Mouse (Mus musculus) gastrocnemius, postnatal 36 days (tissue): Measurements from ENCODE around the gene Ccl12. TPM values are rescaled to one million over a fixed set of nuclear protein-coding genes. Genes with fewer than 3 reads are reported as not detected.
A peak's percentile ranks its signal among the peaks of the same experiment; 100 is the strongest.

ENCODE experiments used
- DNase-seq, 2 experiments: peaks; one replicate each; pipeline ENCODE4 v3.0.0; 2022
- intact Hi-C: fragments of 180-260 bp; cut with DNase I; formaldehyde crosslinking; loops from one replicate; pipeline ENCODE4 v1.15.1; 2025
- long read RNA-seq, 2 experiments: library from polyadenylated mRNA; stranded (forward); transcript quantifications; one replicate each; pipeline ENCODE4 v2.0.0; 2021
- total RNA-seq, 2 experiments: library from RNA; stranded (reverse); gene quantifications; 2 replicates each; pipeline ENCODE4 v1.2.3; 2021

The Ccl12 gene
- total RNA-seq: not detected
- long read RNA-seq, experiment 1, partial matches to known transcripts: 0 of 1 reads
- long read RNA-seq, experiment 1, other reads (novel, unspliced or antisense): 0 of 1 reads
- long read RNA-seq, experiment 2: 0 reads

DNA sequence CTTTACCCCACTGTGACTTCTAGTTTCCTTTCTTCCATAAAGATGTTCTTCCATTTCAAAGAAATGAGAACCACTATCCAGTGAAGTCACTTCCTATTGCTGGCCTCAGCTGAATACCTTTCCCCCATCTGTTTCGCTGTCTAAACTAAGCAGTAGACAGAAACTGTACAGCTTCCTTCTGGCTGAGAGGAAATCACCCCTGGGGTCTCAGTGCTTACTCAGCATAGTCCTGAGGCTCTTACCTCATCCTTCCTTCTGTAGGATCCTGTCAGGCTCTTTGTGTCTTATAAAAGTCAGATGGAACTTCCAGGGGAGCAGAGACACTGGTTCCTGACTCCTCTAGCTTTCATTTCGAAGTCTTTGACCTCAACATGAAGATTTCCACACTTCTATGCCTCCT lies at the start of gene Ccl12:
Gene Ccl12 (plus strand): TSS at position 317 of the 400 bp plus-strand sequence.
- intact Hi-C loops: no loop called here
- DNase-seq: no peak

DNA sequence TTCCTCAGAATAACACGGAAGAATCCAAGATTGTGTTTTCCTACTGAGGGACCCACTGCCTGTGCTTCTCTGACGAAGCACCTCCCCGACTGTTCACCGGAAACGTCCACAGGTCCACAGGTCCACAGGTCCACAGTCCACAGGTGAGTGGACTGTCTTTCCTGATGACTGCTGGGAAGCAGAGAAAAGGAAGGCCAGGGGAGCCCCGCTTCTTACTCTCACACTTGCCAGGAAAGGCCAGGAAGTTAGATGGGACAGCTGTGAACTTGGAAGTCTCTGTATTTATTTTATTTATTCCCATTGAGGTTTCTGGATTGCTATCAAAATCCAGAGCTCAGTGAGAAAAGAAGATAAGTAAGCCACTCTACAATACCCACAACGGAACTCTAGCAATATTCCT lies 47.8 kb upstream of the Ccl12 start:
- no peak for DNase-seq
- intact Hi-C loops: no loop called here

DNA sequence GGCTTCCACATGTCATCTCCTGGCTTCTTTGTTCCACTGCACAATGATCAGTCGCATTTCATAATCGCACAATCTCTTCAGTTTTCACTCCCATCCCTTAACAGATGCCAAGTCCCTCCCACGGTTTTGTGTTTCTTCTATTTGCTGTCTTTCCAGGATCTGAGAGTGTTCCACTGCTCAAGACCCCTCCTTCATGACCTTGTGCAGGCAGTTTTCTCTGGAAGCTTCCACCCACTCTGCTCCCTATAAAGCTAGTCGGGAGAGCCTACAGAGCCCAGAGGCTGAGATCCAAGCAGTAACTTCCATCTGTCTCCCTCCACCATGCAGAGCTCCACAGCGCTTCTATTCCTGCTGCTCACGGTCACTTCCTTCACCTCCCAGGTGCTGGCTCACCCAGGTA lies 44.0 kb upstream of the Ccl12 start, which contains the start of gene Ccl11:
Gene Ccl11 (plus strand): TSS at position 178 of the 400 bp plus-strand sequence.
- intact Hi-C loops: no loop called here

DNA sequence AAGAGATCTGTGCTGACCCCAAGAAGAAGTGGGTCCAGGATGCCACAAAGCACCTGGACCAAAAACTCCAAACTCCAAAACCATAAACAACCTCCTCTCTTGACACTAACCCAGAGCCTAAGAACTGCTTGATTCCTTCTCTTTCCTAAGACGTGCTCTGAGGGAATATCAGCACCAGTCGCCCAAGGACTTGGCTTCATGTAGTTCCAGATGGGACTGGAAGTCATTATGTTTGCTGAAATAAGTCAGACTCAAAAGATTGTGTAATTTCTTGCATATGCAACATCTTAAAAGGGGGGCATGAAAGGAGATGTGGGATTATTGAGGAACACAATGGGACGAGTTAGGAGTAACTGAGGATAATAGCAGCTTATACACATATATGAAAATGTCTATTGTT lies 39.4 kb upstream of the Ccl12 start:
- intact Hi-C loops: no loop called here
- DNase-seq: no peak

More for the DNA sequence above, 44.0 kb upstream of the Ccl12 start, which contains the start of gene Ccl11:
- peak in 1 of 2 experiments; percentile 34 for DNase-seq

DNA sequence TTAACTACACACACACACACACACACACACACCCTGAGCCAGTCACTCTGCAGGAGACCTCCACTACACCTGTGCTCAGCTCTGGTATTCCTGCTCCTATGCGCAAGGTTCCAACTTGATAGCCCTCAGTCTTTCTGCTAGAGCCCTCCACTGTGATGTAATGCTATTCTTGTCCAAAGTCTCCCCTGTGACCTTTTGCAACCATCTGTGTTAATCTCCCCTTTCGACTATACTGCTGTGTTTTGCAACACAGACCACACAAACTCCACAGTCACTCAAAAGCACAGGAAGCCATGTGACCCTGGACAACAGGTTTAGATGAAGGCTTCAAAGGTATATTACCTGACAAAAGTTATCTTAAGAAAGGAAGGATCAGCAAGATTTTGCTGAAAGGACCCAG lies 38.2 kb upstream of the Ccl12 start:
- intact Hi-C loops: no loop called here
- no peak for DNase-seq

DNA sequence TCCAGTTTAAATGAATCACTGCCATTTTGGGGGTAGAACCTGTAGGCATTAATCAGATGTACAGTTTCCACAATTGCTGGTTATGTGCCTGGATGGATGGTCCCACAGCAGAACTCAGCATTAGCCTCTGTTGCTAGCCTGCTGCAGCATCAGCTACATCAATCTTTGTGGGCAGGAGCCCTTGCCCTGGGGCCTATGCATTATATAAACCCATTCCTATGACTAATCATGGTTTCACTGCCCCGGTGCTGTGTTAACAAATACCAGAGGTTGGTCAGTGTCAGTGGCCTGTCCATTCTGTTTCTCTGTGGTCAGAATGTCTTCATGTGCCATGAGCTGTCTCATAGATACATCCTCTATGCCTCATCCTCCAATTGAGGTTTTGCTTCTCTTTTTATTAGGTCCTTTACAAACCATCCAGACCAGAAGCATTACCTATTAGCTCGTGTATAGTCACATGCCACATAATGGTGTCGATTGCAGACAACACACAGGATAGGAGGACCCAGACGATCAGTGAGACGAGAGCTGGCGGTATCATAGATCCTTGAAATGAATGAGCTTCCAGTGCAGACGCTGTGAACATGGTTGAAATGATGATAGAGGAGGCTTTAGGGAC lies 34.6 kb upstream of the Ccl12 start:
- intact Hi-C loops: no loop called here
- DNase-seq: no peak

DNA sequence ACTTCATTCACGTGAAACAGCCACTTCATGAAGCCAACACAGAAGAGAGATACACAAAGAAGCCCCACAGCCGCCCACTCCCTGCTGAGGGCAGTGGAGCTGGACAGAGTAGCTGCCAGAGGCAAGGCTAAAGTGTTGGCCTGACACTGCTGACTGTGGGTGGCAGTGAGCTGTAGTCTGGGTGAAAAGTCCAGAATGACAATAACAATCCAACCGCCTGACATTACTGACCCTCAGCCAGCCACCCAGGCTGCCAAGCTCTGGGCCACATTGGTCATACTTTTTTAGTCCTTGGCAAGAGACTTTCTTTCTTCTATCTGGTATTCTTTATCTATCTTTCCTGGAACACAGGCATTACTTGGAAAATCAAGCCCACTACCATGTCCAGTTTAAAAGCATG lies 30.6 kb upstream of the Ccl12 start:
- no peak for DNase-seq
- intact Hi-C loops: no loop called here

DNA sequence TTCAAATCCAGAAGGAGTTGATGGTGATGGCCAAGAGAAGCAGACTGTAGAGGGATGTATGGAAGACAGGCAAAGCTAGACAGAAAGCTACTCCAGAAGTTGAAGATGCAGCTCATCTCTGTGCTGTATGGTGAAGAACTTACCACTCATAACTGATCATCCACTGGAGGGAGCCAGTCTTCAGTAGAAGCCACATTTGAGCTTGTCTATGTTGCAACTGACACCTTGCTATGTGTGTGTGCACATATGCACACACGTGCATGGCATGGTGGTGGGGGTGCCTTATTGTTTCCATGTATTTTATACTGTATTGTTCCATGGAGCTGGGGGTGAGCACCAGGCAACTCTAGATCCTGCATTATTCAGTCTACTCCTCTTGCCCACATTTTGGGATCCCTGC lies 29.3 kb upstream of the Ccl12 start:
- intact Hi-C loops: no loop called here

DNA sequence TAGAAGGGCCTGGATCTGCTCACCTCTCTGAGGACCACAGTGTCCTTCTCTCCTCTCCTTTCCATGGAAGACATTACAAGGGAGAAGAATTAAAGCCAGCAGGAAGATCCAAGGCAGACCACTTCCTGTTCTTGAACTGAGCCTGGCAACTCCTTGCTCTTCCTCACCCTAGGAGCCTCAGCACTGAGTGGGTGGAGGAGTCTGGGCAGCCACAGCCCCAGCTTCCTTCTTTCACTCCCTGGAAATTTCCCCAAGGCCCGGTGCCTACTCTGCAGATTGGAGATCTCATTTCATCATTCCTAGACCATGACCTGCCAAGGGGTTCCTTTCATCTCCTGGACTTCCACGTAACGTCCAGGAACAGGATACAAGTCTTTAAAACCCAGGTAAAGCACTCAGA lies 28.7 kb upstream of the Ccl12 start:
- intact Hi-C loops: no loop called here

More for the DNA sequence above, 29.3 kb upstream of the Ccl12 start:
- no peak for DNase-seq

DNA sequence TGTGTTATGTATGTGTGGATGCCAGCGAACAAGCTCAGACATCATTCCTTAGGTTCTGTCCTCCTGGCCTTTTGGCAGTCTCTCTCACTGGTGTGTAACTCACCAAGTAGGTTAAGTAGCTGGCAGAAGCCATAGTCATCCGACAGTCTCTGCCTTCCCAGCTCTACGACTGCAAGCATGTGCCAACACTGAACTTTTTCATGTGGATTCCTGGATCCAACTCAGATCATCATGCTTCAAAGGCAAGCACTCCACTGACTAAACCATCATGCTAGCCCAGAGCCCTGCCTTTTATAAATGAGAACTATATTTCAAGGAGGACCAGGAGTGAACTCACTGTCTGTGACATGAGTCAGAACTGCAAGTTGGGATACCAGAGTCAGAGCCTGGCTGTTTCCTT lies 28.0 kb upstream of the Ccl12 start:
- intact Hi-C loops: no loop called here
- DNase-seq: no peak

More for the DNA sequence above, 28.7 kb upstream of the Ccl12 start:
- no peak for DNase-seq

DNA sequence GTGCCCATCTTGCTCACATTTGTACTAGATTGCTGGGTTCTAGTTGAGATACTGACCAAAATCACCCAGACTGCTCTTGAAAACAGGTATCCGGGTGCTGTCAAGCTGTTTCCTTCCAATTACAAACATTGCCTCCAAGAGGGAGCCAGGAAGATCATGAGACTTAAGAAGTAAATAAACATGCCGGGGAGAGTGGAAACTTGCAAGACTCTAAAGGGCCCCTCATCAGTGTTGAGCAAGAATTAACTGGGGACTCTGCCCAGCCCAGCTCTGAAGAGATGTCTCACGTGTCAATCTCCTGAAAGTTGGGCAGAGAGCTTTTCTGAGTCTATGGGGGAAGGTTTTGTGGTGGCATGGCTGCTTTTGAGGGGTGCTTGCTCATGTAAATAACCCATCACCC lies 24.6 kb upstream of the Ccl12 start:
- no peak for DNase-seq
- intact Hi-C loops: no loop called here

DNA sequence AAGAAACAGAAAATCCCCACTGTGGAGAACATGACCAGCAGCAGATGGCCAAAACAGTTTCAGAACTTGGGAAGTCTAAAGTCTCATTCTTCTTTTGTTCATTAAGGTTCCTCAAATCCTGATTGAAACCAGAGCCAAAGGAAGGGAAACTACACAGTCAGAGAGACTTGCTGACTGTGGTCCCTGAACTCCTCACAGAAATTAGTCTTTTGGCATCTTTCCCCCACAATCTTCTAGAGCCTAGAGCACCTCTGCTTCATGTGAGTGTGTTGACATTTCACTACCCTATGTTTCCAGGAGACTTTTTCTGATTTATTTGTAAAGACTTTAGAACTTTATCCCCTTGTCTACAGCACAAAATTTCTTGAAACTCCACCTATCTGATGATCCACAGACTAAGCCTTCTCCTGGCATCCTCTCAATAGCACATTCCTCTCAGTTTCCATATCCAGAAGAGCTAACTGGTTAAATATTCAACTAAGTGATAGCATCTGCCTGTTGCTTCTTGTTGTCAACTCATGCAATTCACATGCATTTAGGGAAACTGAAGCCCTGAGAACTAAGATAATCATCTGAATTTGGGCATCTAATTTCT lies 23.4 kb upstream of the Ccl12 start:
- intact Hi-C loops: no loop called here
- no peak for DNase-seq

DNA sequence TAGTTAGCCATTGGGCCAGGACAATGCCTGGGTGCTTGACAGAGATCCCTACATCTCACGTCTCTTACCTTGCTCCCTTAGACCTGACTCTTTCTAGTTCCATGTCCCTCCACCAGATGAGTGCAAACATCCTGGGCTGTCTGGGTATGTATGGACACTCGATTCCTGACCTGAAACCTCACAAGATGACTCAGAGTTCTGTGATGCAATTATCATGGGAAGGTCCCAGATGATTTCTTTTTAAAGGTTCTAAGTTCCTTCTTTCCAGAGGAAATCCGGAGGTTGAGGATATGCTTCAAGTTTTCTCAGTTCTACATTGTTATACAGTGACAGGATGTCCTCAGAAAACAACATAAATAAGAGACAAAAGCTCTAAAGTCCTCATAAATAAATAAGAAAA lies 20.8 kb upstream of the Ccl12 start:
- intact Hi-C loops: no loop called here
- no peak for DNase-seq

DNA sequence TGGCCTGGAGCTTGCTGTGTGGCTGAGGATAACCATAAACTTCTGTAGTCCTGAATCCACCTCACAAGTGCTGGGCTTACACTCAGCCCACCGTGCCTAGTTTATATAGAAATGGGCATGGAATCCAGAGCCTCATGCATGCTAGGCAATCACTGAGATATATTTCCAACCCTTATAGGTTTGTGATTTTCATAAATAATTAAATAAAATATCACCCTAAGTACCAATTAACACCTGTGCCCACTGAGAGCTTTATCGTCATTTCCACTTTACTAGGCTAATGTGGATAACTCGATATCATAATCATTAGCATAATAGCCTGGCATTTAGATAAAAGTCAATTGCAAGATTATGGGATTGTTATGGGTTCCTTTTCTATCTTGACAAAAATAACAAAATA lies 17.3 kb upstream of the Ccl12 start:
- DNase-seq: no peak
- intact Hi-C loops: no loop called here

DNA sequence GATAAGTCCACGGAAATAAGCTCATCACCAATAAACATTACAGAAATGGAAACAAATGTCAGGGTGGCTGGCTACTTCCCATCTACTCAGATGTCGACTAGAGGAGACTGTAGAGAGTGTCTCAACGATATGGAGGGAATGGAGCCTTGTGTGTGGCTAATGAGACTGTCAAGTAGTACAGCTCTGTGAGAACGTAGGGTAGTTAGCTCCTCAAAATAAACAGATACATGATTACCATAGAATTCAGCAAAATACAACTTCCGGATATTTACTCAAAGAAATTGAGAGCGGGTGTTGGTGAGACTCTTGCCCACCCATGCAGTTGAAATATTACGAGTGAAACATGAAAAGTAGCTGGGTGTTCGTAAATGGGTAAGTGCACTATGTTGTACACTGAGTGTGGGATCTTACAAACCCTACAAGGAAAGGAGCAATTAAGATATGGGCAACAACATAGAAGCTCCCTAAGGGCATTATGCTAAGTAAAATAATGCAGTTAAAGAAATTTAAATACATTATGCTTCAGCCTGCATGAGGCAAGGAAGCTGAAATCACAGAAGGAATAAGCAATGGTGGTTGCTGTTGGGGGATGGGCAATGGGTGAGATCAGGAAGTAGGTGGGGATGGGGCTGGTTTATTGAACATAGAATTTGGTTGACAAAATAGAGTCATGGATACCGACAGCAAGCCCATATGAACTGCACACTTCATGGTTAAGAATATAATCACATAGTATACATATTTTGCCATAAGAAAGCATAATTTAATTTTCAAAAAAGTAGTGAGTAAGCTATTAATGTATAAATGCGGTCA lies 1.9 kb upstream of the Ccl12 start:
- DNase-seq: no peak
- intact Hi-C loops: no loop called here

DNA sequence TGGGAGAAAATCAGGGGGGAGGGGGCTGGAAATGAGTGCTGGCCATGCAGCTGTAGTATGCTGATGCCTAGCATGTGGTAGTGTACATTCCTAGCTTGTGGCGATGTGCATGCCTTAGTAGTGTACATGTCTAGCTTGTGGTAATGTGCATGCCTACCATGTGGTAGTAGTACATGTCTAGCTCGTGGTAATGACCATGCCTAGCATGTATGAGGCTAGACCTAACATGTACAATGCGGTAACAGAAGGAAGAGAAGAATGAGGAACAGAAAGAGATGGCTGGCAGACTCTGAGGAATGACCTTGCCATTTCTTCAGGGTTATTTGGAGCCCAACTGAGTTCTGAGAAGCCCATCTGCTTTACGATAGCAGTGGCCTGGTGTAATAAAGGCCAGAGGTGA lies 558 bp upstream of the Ccl12 start:
- intact Hi-C loops: no loop called here

DNA sequence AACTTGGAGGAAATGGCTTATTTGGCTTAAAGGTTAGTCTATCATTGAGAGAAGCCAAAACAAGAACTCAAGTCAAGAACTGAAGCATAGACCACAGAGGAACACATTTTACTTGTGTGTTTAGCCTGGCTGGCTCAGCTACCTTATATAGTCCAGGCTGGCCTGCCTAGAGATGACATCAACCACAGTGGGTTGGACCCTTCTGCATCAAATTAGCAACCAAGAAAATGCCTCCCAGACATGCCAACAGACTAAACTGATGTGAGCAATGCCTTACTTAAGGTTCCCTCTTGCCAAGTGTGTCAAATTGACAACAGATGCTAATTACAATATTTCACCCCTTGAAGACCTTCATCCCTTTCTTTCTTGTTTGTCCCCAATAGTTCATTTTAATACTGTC lies 8.0 kb downstream of the Ccl12 start:
- no peak for DNase-seq
- intact Hi-C loops: no loop called here

More for the DNA sequence above, 558 bp upstream of the Ccl12 start:
- no peak for DNase-seq

DNA sequence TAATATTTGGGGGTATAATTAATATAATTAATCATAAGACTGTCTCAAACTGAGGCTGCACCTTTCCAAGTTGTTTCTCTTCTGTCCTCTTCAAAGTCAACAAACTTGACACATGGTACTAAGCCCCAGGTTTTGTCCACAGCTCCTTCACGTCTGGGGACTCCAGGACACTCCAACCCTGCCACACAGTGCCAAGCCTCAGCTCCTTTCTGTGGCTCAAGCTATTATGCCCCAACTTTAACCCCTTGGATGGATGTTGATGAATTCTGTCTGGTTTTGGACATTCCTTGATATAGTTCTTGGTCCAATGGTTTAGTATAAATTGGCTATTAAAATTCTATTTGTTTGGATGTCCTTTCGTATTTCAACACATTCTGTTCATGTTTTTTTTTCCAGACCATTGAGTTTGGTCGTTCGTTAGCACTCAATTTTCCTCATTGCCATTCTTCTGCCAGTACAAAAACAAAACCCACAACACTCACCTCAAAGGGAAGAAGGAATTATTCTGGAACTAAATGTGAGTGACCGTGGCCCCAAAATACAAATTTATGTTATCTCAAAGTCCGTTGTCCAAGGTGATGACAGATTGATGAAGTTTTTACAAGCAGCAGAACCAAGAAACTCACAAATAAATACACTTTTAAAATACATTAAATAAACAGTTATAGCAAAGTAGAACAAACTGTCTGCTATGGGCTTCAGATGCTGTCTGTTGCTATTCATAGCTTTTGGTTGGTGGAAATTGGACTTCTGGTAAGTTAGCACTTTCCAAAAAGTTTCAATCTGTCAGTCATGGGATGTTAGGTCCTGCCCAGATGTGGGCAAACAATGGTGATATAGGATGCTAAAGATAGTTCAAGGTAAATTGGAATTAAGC lies 9.0 kb downstream of the Ccl12 start:
- DNase-seq: no peak
- intact Hi-C loops: no loop called here

DNA sequence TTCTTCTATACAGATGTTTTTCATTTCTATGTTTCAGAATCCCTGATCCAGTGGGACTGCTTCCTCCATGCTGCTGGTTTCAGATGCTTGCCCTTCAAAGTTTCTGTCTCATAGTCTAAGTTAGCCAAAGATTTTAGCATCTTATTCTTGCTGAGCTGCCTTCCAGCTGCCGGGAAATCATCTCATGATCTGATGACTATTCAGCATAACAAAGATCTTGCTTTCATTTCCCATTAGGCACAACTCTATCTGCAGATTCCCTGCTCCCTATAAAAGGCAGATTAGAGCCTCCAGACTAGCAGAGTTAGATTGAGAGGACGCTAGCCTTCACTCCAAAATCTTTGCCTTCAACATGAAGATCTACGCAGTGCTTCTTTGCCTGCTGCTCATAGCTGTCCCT lies 13.2 kb downstream of the Ccl12 start, which contains the start of gene Ccl8:
Gene Ccl8 (plus strand): TSS at position 301 of the 400 bp plus-strand sequence.
- intact Hi-C loops: no loop called here
- DNase-seq: no peak

DNA sequence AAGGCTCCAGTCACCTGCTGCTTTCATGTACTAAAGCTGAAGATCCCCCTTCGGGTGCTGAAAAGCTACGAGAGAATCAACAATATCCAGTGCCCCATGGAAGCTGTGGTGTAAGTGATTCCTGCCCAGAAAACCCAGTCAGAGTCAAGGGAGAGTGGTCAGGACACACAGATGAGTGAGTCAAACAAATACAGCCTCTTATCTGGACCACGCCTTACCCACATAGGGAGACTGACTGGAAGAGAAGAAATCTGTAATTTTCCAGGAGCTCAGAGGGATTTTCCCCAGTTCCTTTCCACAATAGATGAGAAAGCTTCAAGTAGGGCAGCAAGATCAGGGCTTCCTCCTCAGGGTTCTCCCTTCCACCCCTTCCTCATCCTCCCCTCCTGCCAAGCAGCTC lies 14.4 kb downstream of the Ccl12 start:
- DNase-seq: no peak
- intact Hi-C loops: loop anchor here (2.0 kb wide), 1 partner anchor 15 kb away; no protein-coding TSS in a partner anchor
